In the genomic region with DNA sequence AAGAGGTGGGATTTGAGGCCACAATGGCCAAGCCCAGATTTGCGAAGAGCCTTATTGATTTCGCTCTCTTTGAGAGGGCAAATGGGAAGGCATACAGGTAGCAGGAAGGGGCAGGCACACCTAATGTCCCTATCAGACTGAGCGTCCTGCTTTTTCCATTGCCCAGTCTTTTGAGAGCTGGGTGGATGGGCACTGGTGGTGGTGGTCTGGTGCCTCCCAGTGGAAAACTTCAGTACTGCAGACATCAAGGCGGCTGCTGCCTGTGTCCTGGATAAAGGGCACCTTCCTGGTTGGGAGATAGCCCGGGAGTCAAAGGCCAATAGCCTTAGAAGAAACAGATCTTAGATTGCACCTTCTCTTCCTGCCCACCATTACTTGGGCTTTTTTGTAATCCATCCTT, we compare ENCODE assay signal across 7 mouse cellular contexts. TPM values are rescaled to one million over a fixed set of nuclear protein-coding genes. Genes with fewer than 3 reads are reported as not detected.
A peak's percentile ranks its signal among the peaks of the same experiment; 100 is the strongest.
DNase-seq lines count a peak whose midpoint lies in the region; ATAC-seq lines count a peak whose summit lies in the region.

No protein-coding gene starts in this region.

- H3K27me3 ChIP-seq in embryonic facial prominence, embryonic 14.5 days (replicated peaks; ENCODE audit: control insufficient read depth, insufficient read depth, low read length), result no peaks in the 10 kb centered on the region
- H3K27me3 ChIP-seq in midbrain, embryonic 14.5 days (ENCODE audit: control insufficient read depth, insufficient read depth, low read length), result no peaks in the 10 kb centered on the region

- WGBS in embryonic facial prominence, embryonic 14.5 days, result 33% methylated on average over 5 of the region's 5 CpGs
- 36% methylated on average over 5 of the region's 5 CpGs for WGBS in midbrain, embryonic 14.5 days

- no peak overlapping the region for H3K4me2 ChIP-seq in embryonic facial prominence, embryonic 14.5 days (ENCODE audit: low read depth, low read length)
- no peak overlapping the region for H3K4me2 ChIP-seq in midbrain, embryonic 14.5 days (ENCODE audit: low read length)

- H3K9ac ChIP-seq in embryonic facial prominence, embryonic 14.5 days (ENCODE audit: low read depth, low read length), result no peak overlapping the region
- no peak overlapping the region for H3K9ac ChIP-seq in midbrain, embryonic 14.5 days (replicated peaks; ENCODE audit: low read length)

- 0 out of 2 replicates have a peak, but pooled peaks have one; percentile 54 for ATAC-seq in embryonic facial prominence, embryonic 14.5 days (ENCODE audit: low read depth)
- ATAC-seq in midbrain, embryonic 14.5 days (ENCODE audit: low FRiP score, low TSS enrichment), result no peak

- peaks cover 4% of the 10 kb centered on the region for H3K4me1 ChIP-seq in embryonic facial prominence, embryonic 14.5 days (ENCODE audit: control insufficient read depth, insufficient read depth, low read length)
- H3K4me1 ChIP-seq in midbrain, embryonic 14.5 days (ENCODE audit: control insufficient read depth, insufficient read depth, low read length), result peaks cover 8% of the 10 kb centered on the region

- no peaks in the 10 kb centered on the region for H3K36me3 ChIP-seq in embryonic facial prominence, embryonic 14.5 days (ENCODE audit: control insufficient read depth, insufficient read depth, low read length)
- no peaks in the 10 kb centered on the region for H3K36me3 ChIP-seq in midbrain, embryonic 14.5 days (ENCODE audit: control insufficient read depth, insufficient read depth, low read length)

- no peaks in the 10 kb centered on the region for H3K9me3 ChIP-seq in embryonic facial prominence, embryonic 14.5 days (ENCODE audit: control insufficient read depth, low read length)
- no peaks in the 10 kb centered on the region for H3K9me3 ChIP-seq in midbrain, embryonic 14.5 days (ENCODE audit: control insufficient read depth, low read length)

- DNase-seq in MEL-GATA-1-ER (ENCODE audit: extremely low read depth, low read depth), result peak; percentile 16
- DNase-seq in adrenal gland, postnatal 25 days, result peak; percentile 77
- peak; percentile 42 for DNase-seq in embryonic facial prominence, embryonic 14.5 days (ENCODE audit: low spot score)
- peak; percentile 89 for DNase-seq in heart, postnatal 4 days
- DNase-seq in left cerebral cortex, adult 18-20 months (ENCODE audit: low spot score in 2 of 2), result peak; percentile 69 to 79
- DNase-seq in midbrain, embryonic 14.5 days, result peak; percentile 80
- peak; percentile 15 to 40 for DNase-seq in spleen, postnatal 14 days (ENCODE audit: low spot score in 2 of 2)

- no peak overlapping the region for H3K4me3 ChIP-seq in embryonic facial prominence, embryonic 14.5 days (ENCODE audit: low read depth, low read length)
- H3K4me3 ChIP-seq in midbrain, embryonic 14.5 days (replicated peaks; ENCODE audit: low read depth, low read length), result no peak overlapping the region

- H3K27ac ChIP-seq in embryonic facial prominence, embryonic 14.5 days (replicated peaks; ENCODE audit: low read depth, low read length), result no peak overlapping the region
- H3K27ac ChIP-seq in midbrain, embryonic 14.5 days (replicated peaks; ENCODE audit: low read depth, low read length), result no peak overlapping the region

RNA-seq across cellular contexts. Expression of gene Rcvrn, which starts 47.4 kb away (rescaled TPM):
- not detected in 2 replicates for total RNA-seq in adrenal gland, postnatal 25 days (2021)
- polyA plus RNA-seq in embryonic facial prominence, embryonic 14.5 days (2014; fragmentation: Nextera tagmentation; extraction: Ambion mirVana), result not detected in 2 replicates
- under 1 TPM in 1 of 2 experiments, not detected in 1; 0.26 TPM for total RNA-seq in heart, postnatal 4 days (2021)
- 1 to 10 TPM in 1 of 2 experiments, under 1 TPM in 1; 0.98 to 1.1 TPM for total RNA-seq in left cerebral cortex, adult 18-20 months (2021)
- polyA plus RNA-seq in midbrain, embryonic 14.5 days (2014; fragmentation: Nextera tagmentation; extraction: Ambion mirVana), result not detected in 2 replicates

Comparison
In these comparisons a context has a peak if more than half of its experiments do, and no peak if none do; other contexts are left out.
1. DNase-seq: peak in every context shown above with its lines; median percentile 89 in heart, postnatal 4 days; 80 in midbrain, embryonic 14.5 days; 77 in adrenal gland, postnatal 25 days; 74 in left cerebral cortex, adult 18-20 months; 42 in embryonic facial prominence, embryonic 14.5 days; 28 in spleen, postnatal 14 days; 16 in MEL-GATA-1-ER.